ENCODE assay signal across 8 mouse cellular contexts in the genomic region with DNA sequence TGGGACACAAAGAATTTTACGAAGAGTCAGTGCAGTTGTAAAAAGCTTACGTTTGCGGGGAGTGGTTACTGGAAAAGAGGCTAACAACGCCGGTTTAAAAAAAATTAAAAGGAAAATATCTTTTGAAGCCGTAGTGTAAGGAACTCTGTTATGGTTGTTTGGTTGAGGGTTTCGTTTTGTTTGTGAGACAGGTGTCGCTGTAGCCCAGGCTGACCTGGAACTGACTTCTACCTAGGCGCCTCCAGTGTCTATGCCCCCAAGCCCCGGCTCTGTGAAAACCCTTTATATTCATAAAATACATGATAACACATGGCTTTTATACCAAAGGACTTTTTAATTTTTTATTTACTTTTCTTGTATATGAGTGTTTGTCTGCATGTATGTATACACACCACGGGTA. TPM values are rescaled to one million over a fixed set of nuclear protein-coding genes. Genes with fewer than 3 reads are reported as not detected.
DNase-seq lines count a peak whose midpoint lies in the region; ATAC-seq lines count a peak whose summit lies in the region.

No protein-coding gene starts in this region.

- peak overlapping the region; percentile 75 for H3K4me3 ChIP-seq in embryonic facial prominence, embryonic 14.5 days (ENCODE audit: low read depth, low read length)
- H3K4me3 ChIP-seq in intestine, embryonic 15.5 days (replicated peaks): peak overlapping the region; percentile 73
- peak overlapping the region; percentile 78 for H3K4me3 ChIP-seq in macrophage (ENCODE audit: inconsistent target)

- H3K27ac ChIP-seq in embryonic facial prominence, embryonic 14.5 days (replicated peaks; ENCODE audit: low read depth, low read length): no peak overlapping the region; the same call in 1 of the 2 replicates
- H3K27ac ChIP-seq in intestine, embryonic 15.5 days: no peak overlapping the region
- H3K27ac ChIP-seq in macrophage: peak overlapping the region; percentile 32

- no peaks in the 10 kb centered on the region for H3K9me3 ChIP-seq in embryonic facial prominence, embryonic 14.5 days (ENCODE audit: control insufficient read depth, low read length)
- no peaks in the 10 kb centered on the region for H3K9me3 ChIP-seq in intestine, embryonic 15.5 days

- H3K36me3 ChIP-seq in embryonic facial prominence, embryonic 14.5 days (ENCODE audit: control insufficient read depth, insufficient read depth, low read length): 0 out of 2 replicates have a peak, but pooled peaks cover 2% of the 10 kb centered on the region
- no peaks in the 10 kb centered on the region for H3K36me3 ChIP-seq in intestine, embryonic 15.5 days
- H3K36me3 ChIP-seq in macrophage (ENCODE audit: inconsistent target): no peaks in the 10 kb centered on the region

- H3K79me2 ChIP-seq in macrophage (ENCODE audit: inconsistent target): peaks cover 31% of the 10 kb centered on the region; the same call in 1 of the 2 replicates

- 3% methylated on average over 11 of the region's 11 CpGs for WGBS in embryonic facial prominence, embryonic 14.5 days
- WGBS in intestine, embryonic 15.5 days: 2% methylated on average over 11 of the region's 11 CpGs
- WGBS in macrophage (ENCODE audit: missing documents): 5% methylated on average over 11 of the region's 11 CpGs

- peak overlapping the region; percentile 85 for H3K4me2 ChIP-seq in embryonic facial prominence, embryonic 14.5 days (ENCODE audit: low read depth, low read length)
- H3K4me2 ChIP-seq in intestine, embryonic 15.5 days (replicated peaks): peak overlapping the region; percentile 74

- no peaks in the 10 kb centered on the region for H3K27me3 ChIP-seq in embryonic facial prominence, embryonic 14.5 days (replicated peaks; ENCODE audit: control insufficient read depth, insufficient read depth, low read length)
- H3K27me3 ChIP-seq in intestine, embryonic 15.5 days (replicated peaks): no peaks in the 10 kb centered on the region

- H3K4me1 ChIP-seq in embryonic facial prominence, embryonic 14.5 days (ENCODE audit: control insufficient read depth, insufficient read depth, low read length): 0 out of 2 replicates have a peak, but pooled peaks cover 7% of the 10 kb centered on the region
- H3K4me1 ChIP-seq in intestine, embryonic 15.5 days (replicated peaks): peaks cover 12% of the 10 kb centered on the region; the same call in 1 of the 2 replicates

- peak overlapping the region; percentile 70 for H3K9ac ChIP-seq in embryonic facial prominence, embryonic 14.5 days (ENCODE audit: low read depth, low read length)
- H3K9ac ChIP-seq in intestine, embryonic 15.5 days: peak overlapping the region; percentile 64

- peak; percentile 27 for DNase-seq in 3T3-L1 (ENCODE audit: low read depth, low spot score)
- DNase-seq in CD4-positive, CD25-positive, alpha-beta regulatory T cell, adult 2 months (ENCODE audit: low read depth, low spot score): peak; percentile 75
- DNase-seq in embryonic facial prominence, embryonic 14.5 days (ENCODE audit: low spot score): no peak
- DNase-seq in thymus, adult 18-20 months: peak; percentile 9 to 25
- no peak for DNase-seq in left cerebral cortex, adult 9 months (ENCODE audit: low spot score in 2 of 2)
- no peak for DNase-seq in right cerebral cortex, postnatal 25 days

- ATAC-seq in embryonic facial prominence, embryonic 14.5 days (ENCODE audit: low read depth): peak; percentile 45
- ATAC-seq in intestine, embryonic 15.5 days: peak; percentile 80

RNA-seq across cellular contexts. Expression of a gene that starts 0.5 kb away (rescaled TPM):
- polyA plus RNA-seq in embryonic facial prominence, embryonic 14.5 days (2014; fragmentation: Nextera tagmentation; extraction: Ambion mirVana): 23.0 and 24.8 TPM in 2 replicates
- 31.1 and 31.9 TPM in 2 replicates for polyA plus RNA-seq in intestine, embryonic 15.5 days (2015; fragmentation: Nextera tagmentation; extraction: Ambion mirVana)
- total RNA-seq in macrophage (2018; cell fraction: chromatin; rRNA removed): 10 to 100 TPM in 1 of 26 experiments, 1 to 10 TPM in 21, under 1 TPM in 3, not detected in 1; 0.12 to 10.7 (median 1.9) TPM
- total RNA-seq in macrophage (2018; cell fraction: cytosol; rRNA removed): 1 to 10 TPM in 23 of 26 experiments, under 1 TPM in 3; 0.62 to 3.0 (median 1.8) TPM
- total RNA-seq in macrophage (2018; cell fraction: nucleus; rRNA removed): 1 to 10 TPM in 19 of 26 experiments, under 1 TPM in 7; 0.25 to 8.2 (median 1.6) TPM
- polyA plus RNA-seq in macrophage (2018): 1.9 to 8.8 TPM (median 2.7 TPM) in 3 replicates

RNA-seq across cellular contexts. Expression of a gene that starts 7.1 kb away (rescaled TPM):
- polyA plus RNA-seq in embryonic facial prominence, embryonic 14.5 days (2014; fragmentation: Nextera tagmentation; extraction: Ambion mirVana): 9.4 and 11.8 TPM in 2 replicates
- polyA plus RNA-seq in intestine, embryonic 15.5 days (2015; fragmentation: Nextera tagmentation; extraction: Ambion mirVana): 18.0 and 19.3 TPM in 2 replicates
- 100 to 1,000 TPM in 4 of 26 experiments, 10 to 100 TPM in 22; 16.5 to 109 (median 80.1) TPM for total RNA-seq in macrophage (2018; cell fraction: chromatin; rRNA removed)
- 1 to 10 TPM; 1.1 to 4.5 (median 2.1) TPM for total RNA-seq in macrophage (2018; cell fraction: cytosol; rRNA removed)
- total RNA-seq in macrophage (2018; cell fraction: nucleus; rRNA removed): 10 to 100 TPM in 24 of 26 experiments, 1 to 10 TPM in 2; 5.8 to 59.3 (median 24.2) TPM
- 2.2 to 4.0 TPM (median 2.3 TPM) in 3 replicates for polyA plus RNA-seq in macrophage (2018)

Comparison
In these comparisons a context has a peak if more than half of its experiments do, and no peak if none do; other contexts are left out.
1. DNase-seq: peak in 3T3-L1 (single experiment), CD4-positive, CD25-positive, alpha-beta regulatory T cell, adult 2 months (single experiment) and thymus, adult 18-20 months (2 of 2); none in embryonic facial prominence, embryonic 14.5 days (single experiment), left cerebral cortex, adult 9 months (0 of 2) and right cerebral cortex, postnatal 25 days (single experiment).
2. Peak in every context shown above with its lines, with median percentiles within 50 percentile points of each other: H3K4me3 ChIP-seq.